Mouse (Mus musculus): ENCODE measurements around the gene Eid2. TPM values are rescaled to one million over a fixed set of nuclear protein-coding genes. Genes with fewer than 3 reads are reported as not detected.

The Eid2 gene
- polyA plus RNA-seq, 1 experiment from 2014 or later, result 12.6 TPM

DNA sequence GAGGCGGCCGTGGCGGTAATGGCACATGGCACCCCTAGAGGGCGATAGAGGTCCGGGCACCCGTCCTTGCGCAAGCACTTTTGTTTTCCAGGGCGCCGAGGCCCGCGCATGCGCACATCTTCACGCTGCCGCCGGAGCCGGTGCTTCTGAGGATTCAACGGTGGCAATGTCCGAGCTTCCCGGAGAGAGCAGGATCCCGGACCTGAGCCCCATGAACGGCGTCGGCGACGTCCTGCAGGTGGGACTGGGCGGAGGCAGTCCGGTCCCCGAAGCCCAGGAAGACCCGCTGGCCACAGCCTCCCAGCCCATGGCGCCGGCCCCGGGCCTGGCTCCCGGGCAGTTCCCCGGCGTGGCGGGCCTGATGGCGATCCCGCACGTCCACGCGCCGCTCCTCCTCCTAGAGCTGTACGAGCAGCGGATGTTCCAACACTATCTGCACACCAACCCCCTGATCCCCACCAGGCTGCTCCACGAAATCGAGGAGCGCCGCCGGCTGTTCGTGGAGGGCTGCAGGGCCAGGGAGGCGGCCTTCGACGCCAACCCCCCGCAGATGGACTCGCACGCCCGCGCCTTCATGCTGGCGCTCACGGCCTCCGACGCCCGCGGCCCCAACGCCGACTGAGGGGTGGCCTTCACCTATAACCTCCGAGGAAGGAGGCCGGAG is 10.1 kb downstream of the Eid2 start, which contains the start of gene Eid2b:
Gene Eid2b (plus strand): TSS at position 125 of the 664 bp plus-strand sequence.
- WGBS, result 3% methylated on average over 68 of the region's 68 CpGs
- Histone ChIP-seq H3K4me3 (ENCODE audit: low read depth, low read length) (peak within 1 kb of the TSS; percentile 61), H3K9ac (ENCODE audit: low read length) (peak within 1 kb of the TSS; percentile 93), H3K27ac (ENCODE audit: low read depth, low read length) (peak within 1 kb of the TSS; percentile 37; the same call in 1 of the 2 replicates), H3K36me3 (ENCODE audit: control insufficient read depth, insufficient read depth, low read length) (no peaks in the 10 kb centered on the region), H3K27me3 (ENCODE audit: control insufficient read depth, insufficient read depth, low read length) (no peaks in the 10 kb centered on the region), H3K9me3 (ENCODE audit: control insufficient read depth, low read length) (no peaks in the 10 kb centered on the region), H3K4me1 (replicated peaks; ENCODE audit: control insufficient read depth, insufficient read depth, low read length) (peaks cover 3% of the 10 kb centered on the region; the same call in 1 of the 2 replicates), H3K4me2 (ENCODE audit: low read depth, low read length, severe bottlenecking) (peak within 1 kb of the TSS; percentile 83)
- ATAC-seq (replicated peaks; ENCODE audit: low FRiP score) (peak; percentile 80), DNase-seq (ENCODE audit: low spot score) (peak; percentile 97)

DNA sequence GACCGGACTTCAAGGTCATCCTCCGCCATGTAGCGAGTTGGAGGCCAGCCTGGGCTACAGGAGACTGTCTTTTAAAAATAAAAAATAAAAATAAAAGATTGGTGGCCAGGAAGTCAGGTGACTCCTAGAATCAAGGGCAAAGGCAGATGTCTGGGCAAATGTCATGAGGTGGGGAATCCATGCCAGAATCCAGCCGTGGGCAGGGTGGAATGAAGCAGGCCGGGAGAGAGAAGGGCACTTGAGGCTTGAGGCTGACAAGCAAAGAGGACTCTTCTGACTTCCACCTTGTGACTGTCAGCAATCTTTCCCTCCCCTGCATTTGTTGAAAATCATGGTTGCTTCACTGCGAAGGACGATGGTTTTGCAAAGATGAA is 10.6 kb downstream of the Eid2 start:
- peaks cover 3% of the 10 kb centered on the region; the same call in 1 of the 2 replicates for H3K4me1 ChIP-seq (replicated peaks; ENCODE audit: control insufficient read depth, insufficient read depth, low read length)
- H3K9me3 ChIP-seq (ENCODE audit: control insufficient read depth, low read length), result no peaks in the 10 kb centered on the region
- peak overlapping the region; percentile 93 for H3K9ac ChIP-seq (ENCODE audit: low read length)
- H3K27me3 ChIP-seq (ENCODE audit: control insufficient read depth, insufficient read depth, low read length), result no peaks in the 10 kb centered on the region
- H3K27ac ChIP-seq (ENCODE audit: low read depth, low read length), result no peak overlapping the region
- peak overlapping the region; percentile 83 for H3K4me2 ChIP-seq (ENCODE audit: low read depth, low read length, severe bottlenecking)
- 84% methylated on average over 7 of the region's 7 CpGs for WGBS
- H3K36me3 ChIP-seq (ENCODE audit: control insufficient read depth, insufficient read depth, low read length), result no peaks in the 10 kb centered on the region
- DNase-seq (ENCODE audit: low spot score) (no peak), ATAC-seq (replicated peaks; ENCODE audit: low FRiP score) (no peak)
- H3K4me3 ChIP-seq (ENCODE audit: low read depth, low read length), result peak overlapping the region; percentile 61

DNA sequence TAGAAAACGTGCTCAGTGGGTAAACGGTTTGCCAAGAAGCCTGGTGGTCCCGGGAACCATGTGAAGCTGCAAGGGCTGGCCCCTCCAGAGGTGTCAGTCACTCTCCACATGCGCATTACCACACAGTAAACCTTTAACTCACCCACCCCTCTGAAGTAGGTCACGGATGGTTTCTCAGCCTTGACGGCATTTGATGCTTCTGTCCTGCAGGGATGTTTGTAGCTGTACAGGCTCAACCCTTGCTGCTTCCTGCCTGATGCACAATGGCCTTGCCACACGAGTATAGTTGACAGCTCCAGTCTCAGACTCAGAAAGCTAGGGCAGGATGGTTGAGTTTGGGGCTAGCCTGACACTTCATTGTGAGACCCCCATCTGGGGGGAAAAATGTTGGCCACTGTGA is 12.9 kb downstream of the Eid2 start:
- H3K4me2 ChIP-seq (ENCODE audit: low read depth, low read length, severe bottlenecking), result no peak overlapping the region
- peaks cover 3% of the 10 kb centered on the region; the same call in 1 of the 2 replicates for H3K4me1 ChIP-seq (replicated peaks; ENCODE audit: control insufficient read depth, insufficient read depth, low read length)
- H3K4me3 ChIP-seq (ENCODE audit: low read depth, low read length), result no peak overlapping the region
- H3K9me3 ChIP-seq (ENCODE audit: control insufficient read depth, low read length), result no peaks in the 10 kb centered on the region
- no peaks in the 10 kb centered on the region for H3K36me3 ChIP-seq (ENCODE audit: control insufficient read depth, insufficient read depth, low read length)
- H3K27ac ChIP-seq (ENCODE audit: low read depth, low read length), result no peak overlapping the region
- no peak overlapping the region for H3K9ac ChIP-seq (ENCODE audit: low read length)
- 81% methylated on average over 7 of the region's 7 CpGs for WGBS
- no peaks in the 10 kb centered on the region for H3K27me3 ChIP-seq (ENCODE audit: control insufficient read depth, insufficient read depth, low read length)
- DNase-seq (ENCODE audit: low spot score) (no peak), ATAC-seq (replicated peaks; ENCODE audit: low FRiP score) (no peak)

DNA sequence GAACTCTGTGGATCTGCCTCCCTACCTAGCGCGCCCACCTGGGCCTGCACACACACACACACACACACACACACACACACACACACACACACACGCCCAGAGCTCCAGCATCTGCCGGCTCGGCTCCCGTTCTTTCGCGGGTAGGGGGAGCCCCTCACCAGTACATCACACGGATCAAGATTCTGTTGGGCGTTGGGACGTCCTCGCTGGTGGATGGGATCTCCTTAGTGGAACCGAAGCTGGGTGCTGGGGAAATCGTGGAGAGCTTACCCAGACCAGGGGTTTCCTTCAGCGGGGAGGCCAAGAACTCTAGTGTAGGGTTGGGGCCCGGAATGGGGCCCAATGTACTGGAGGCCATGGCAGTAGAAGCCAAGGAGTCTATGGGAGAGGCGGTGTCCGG is 22.5 kb downstream of the Eid2 start:
- no peaks in the 10 kb centered on the region for H3K36me3 ChIP-seq (ENCODE audit: control insufficient read depth, insufficient read depth, low read length)
- peaks cover 58% of the 10 kb centered on the region for H3K27me3 ChIP-seq (ENCODE audit: control insufficient read depth, insufficient read depth, low read length)
- under 1% methylated on average over 18 of the region's 18 CpGs for WGBS
- ATAC-seq (replicated peaks; ENCODE audit: low FRiP score) (peak; percentile 17; the same call in 1 of the 2 replicates), DNase-seq (ENCODE audit: low spot score) (peak; percentile 72)
- H3K27ac ChIP-seq (ENCODE audit: low read depth, low read length), result no peak overlapping the region
- no peaks in the 10 kb centered on the region for H3K9me3 ChIP-seq (ENCODE audit: control insufficient read depth, low read length)
- H3K4me1 ChIP-seq (replicated peaks; ENCODE audit: control insufficient read depth, insufficient read depth, low read length), result peaks cover 6% of the 10 kb centered on the region
- peak overlapping the region; percentile 39 for H3K9ac ChIP-seq (ENCODE audit: low read length)
- H3K4me3 ChIP-seq (ENCODE audit: low read depth, low read length), result peak overlapping the region; percentile 19; the same call in 1 of the 2 replicates
- peak overlapping the region; percentile 45 for H3K4me2 ChIP-seq (ENCODE audit: low read depth, low read length, severe bottlenecking)

DNA sequence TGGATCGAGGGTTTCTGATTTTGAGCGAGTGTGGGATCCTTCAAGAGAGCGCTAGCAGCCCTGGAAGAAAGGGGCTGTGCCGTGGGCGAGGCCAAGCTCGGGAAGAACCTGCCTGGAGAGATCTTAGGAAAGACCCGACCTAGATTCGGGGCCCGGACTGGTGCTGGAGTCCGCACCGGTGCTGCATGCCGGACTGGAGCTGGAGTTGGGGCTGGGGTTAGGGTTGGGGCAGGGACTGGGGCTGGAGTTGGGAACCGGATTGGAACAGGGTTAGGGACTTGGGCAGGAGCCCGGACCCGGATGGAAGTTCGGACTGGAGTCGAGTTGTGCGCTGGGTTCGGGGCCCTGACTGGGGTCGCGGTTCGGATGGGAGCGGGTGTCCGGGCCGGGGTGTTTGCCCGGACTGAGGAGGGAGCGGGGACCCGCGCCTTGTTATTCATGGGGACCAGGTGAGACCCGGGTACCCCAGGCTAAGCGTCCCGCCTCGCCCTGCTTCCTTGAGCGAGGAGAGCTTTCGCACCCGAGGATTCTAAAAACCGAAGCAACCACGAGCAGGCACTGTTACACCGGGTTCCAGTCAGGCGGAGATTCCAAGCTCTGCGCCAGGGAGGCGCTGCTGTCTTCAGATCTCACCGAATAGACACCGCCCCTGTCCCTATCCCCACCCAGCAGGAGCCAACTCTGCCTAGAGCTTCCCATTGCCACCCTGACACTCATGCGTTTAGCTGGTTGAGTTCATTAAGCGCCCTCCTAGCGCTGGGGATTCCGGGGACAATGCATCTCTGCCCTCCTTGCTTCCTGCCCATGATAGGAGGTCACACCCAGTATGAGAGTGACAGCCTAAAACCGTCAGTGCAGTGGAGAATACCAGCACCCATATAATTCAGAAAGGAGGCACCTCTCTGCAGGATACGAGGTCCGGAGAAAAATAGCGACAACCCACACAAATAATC is 23.2 kb downstream of the Eid2 start, which contains the start of gene Selenov:
Gene Selenov (minus strand): TSS at position 549 of the 953 bp plus-strand sequence.
- H3K4me1 ChIP-seq (replicated peaks; ENCODE audit: control insufficient read depth, insufficient read depth, low read length), result peaks cover 6% of the 10 kb centered on the region
- 1% methylated on average over 52 of the region's 52 CpGs for WGBS
- no peaks in the 10 kb centered on the region for H3K36me3 ChIP-seq (ENCODE audit: control insufficient read depth, insufficient read depth, low read length)
- H3K9me3 ChIP-seq (ENCODE audit: control insufficient read depth, low read length), result no peaks in the 10 kb centered on the region
- H3K27me3 ChIP-seq (ENCODE audit: control insufficient read depth, insufficient read depth, low read length), result peaks cover 61% of the 10 kb centered on the region
- no peak within 1 kb of the TSS for H3K27ac ChIP-seq (ENCODE audit: low read depth, low read length)
- DNase-seq (ENCODE audit: low spot score) (peak; percentile 65), ATAC-seq (replicated peaks; ENCODE audit: low FRiP score) (peak; percentile 51)
- peak within 1 kb of the TSS; percentile 39 for H3K9ac ChIP-seq (ENCODE audit: low read length)
- peak within 1 kb of the TSS; percentile 45 for H3K4me2 ChIP-seq (ENCODE audit: low read depth, low read length, severe bottlenecking)
- peak within 1 kb of the TSS; percentile 19 for H3K4me3 ChIP-seq (ENCODE audit: low read depth, low read length)

DNA sequence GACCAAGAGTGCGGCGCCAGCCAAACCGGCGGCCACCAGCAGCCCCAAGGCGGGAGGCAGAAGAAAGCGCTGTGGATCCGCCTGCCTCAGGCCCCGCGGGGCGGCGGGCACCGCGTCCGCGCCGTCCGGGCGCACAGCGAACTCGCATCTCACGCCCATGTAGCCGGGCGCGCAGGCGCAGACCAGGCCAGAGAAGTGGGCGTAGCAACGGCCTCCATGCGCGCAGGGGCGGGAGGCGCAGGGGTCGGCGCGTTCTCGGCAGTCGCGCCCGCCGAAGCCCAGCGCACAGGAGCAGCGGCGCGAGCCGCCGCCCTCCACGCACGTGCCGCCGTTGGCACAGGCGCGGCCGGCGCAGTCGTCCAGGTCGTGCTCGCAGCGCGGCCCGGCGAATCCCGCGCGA is 26.8 kb downstream of the Eid2 start:
- Histone ChIP-seq H3K9me3 (ENCODE audit: control insufficient read depth, low read length) (no peaks in the 10 kb centered on the region), H3K36me3 (ENCODE audit: control insufficient read depth, insufficient read depth, low read length) (no peaks in the 10 kb centered on the region), H3K27me3 (ENCODE audit: control insufficient read depth, insufficient read depth, low read length) (peaks cover 68% of the 10 kb centered on the region), H3K4me2 (ENCODE audit: low read depth, low read length, severe bottlenecking) (peak overlapping the region; percentile 63), H3K4me3 (ENCODE audit: low read depth, low read length) (peak overlapping the region; percentile 37), H3K4me1 (replicated peaks; ENCODE audit: control insufficient read depth, insufficient read depth, low read length) (peaks cover 13% of the 10 kb centered on the region), H3K9ac (ENCODE audit: low read length) (peak overlapping the region; percentile 56), H3K27ac (ENCODE audit: low read depth, low read length) (no peak overlapping the region)
- peak; percentile 66 for ATAC-seq (replicated peaks; ENCODE audit: low FRiP score)
- DNase-seq (ENCODE audit: low spot score), result peak; percentile 90
- 2% methylated on average over 57 of the region's 63 CpGs for WGBS

DNA sequence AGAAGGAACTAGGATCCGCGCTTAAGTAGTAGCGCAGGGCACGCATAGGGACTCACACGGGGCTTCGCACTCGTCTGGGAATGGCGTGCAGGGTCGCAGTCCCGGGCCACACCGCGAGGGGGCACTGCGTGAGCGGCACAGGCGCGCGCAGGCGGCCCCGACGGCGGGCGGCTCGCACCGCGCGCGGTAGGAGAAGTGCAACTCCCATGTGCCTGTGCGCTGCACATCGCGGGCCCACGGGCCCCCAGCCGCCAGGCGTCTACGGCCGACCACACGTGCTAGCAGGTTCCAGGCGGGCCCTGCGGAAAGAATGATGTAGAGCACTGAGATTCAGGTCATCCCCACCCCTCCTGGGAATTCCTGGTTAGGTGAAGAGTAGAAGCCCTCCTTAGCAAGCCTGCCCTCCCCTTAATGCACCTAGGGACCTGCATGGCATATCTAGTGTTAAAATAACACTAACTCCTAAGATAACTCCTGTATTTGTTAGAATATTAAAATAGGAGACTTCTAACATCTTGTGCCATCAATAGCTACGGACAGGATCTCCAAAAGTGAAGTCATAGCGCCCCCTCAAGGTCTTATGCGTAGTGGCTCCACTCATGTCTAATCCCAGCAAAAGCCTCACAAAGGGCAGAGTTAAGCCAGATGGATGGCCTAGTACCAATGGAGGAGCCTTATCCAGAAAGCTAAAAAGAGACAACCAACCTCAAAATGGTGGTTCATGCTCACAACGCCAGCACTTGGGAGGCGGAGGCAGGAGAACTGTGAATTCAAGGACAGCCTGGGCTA is 31.4 kb downstream of the Eid2 start:
- peaks cover 45% of the 10 kb centered on the region for H3K27me3 ChIP-seq (ENCODE audit: control insufficient read depth, insufficient read depth, low read length)

More for the DNA sequence above, 31.4 kb downstream of the Eid2 start:
- Histone ChIP-seq H3K4me2 (ENCODE audit: low read depth, low read length, severe bottlenecking) (peak overlapping the region; percentile 44), H3K36me3 (ENCODE audit: control insufficient read depth, insufficient read depth, low read length) (no peaks in the 10 kb centered on the region), H3K9ac (ENCODE audit: low read length) (peak overlapping the region; percentile 32), H3K27ac (ENCODE audit: low read depth, low read length) (no peak overlapping the region), H3K9me3 (ENCODE audit: control insufficient read depth, low read length) (no peaks in the 10 kb centered on the region), H3K4me3 (ENCODE audit: low read depth, low read length) (peak overlapping the region; percentile 44), H3K4me1 (replicated peaks; ENCODE audit: control insufficient read depth, insufficient read depth, low read length) (peaks cover 13% of the 10 kb centered on the region)
- DNase-seq (ENCODE audit: low spot score) (peak; percentile 76), ATAC-seq (replicated peaks; ENCODE audit: low FRiP score) (0 out of 2 replicates have a peak, but pooled peaks have one; percentile 31)
- WGBS, result 7% methylated on average over 43 of the region's 43 CpGs
